Mouse (Mus musculus): ENCODE results near the gene Ptcra.
"Not testable (repeated sequence)": the region's sequence is repeated elsewhere in the genome, so short reads cannot be mapped to it uniquely, and the experiment has no call there.

The Ptcra gene

GRCm38 (mm10) chr17:46771025-46771424 lies 7.5 kb upstream of the Ptcra start:
- DNase-seq = no peak

- DNase-seq = no peak
These were observed 7.0 kb upstream of the Ptcra start for GRCm38 (mm10) chr17:46770546-46770945.

- DNase-seq = no peak
These were observed 4.4 kb upstream of the Ptcra start for GRCm38 (mm10) chr17:46767868-46768267.

- not testable (repeated sequence) for DNase-seq
These were observed 1.4 kb upstream of the Ptcra start for GRCm38 (mm10) chr17:46764916-46765315.

GRCm38 (mm10) chr17:46758753-46759152 lies 4.8 kb downstream of the Ptcra start:
- DNase-seq = no peak

- DNase-seq = peak; percentile 99
These were observed 11.5 kb downstream of the Ptcra start, which contains the start of gene Cnpy3 for GRCm38 (mm10) chr17:46751794-46752556. Cnpy3 (minus strand) TSS chr17:46752214.

- DNase-seq = no peak
These were observed 12.3 kb downstream of the Ptcra start for GRCm38 (mm10) chr17:46751056-46751793.

- no peak for DNase-seq
These were observed 12.9 kb downstream of the Ptcra start for GRCm38 (mm10) chr17:46750580-46750979.

GRCm38 (mm10) chr17:46749282-46749681 lies 14.2 kb downstream of the Ptcra start:
- DNase-seq = no peak

GRCm38 (mm10) chr17:46747806-46748205 lies 15.7 kb downstream of the Ptcra start:
- no peak for DNase-seq

- no peak for DNase-seq
These were observed 16.3 kb downstream of the Ptcra start for GRCm38 (mm10) chr17:46747234-46747633.

- DNase-seq = no peak
These were observed 18.0 kb downstream of the Ptcra start for GRCm38 (mm10) chr17:46745506-46745905.

- DNase-seq = no peak
These were observed 20.5 kb downstream of the Ptcra start for GRCm38 (mm10) chr17:46742986-46743385.

GRCm38 (mm10) chr17:46741305-46741704 lies 22.2 kb downstream of the Ptcra start:
- no peak for DNase-seq

- DNase-seq = peak; percentile 44
These were observed 27.4 kb downstream of the Ptcra start for GRCm38 (mm10) chr17:46736160-46736559.

GRCm38 (mm10) chr17:46735287-46735686 lies 28.2 kb downstream of the Ptcra start:
- DNase-seq = no peak

- DNase-seq = no peak
These were observed 29.5 kb downstream of the Ptcra start for GRCm38 (mm10) chr17:46734055-46734454.

GRCm38 (mm10) chr17:46728904-46729318 lies 34.6 kb downstream of the Ptcra start, which contains the start of gene Gnmt:
Gnmt (minus strand) TSS chr17:46729168.
- no peak for DNase-seq

- DNase-seq = no peak
These were observed 35.0 kb downstream of the Ptcra start for GRCm38 (mm10) chr17:46728496-46728895.

- DNase-seq = peak; percentile 42
These were observed 35.5 kb downstream of the Ptcra start for GRCm38 (mm10) chr17:46728021-46728420.

GRCm38 (mm10) chr17:46727271-46727670 lies 36.2 kb downstream of the Ptcra start:
- DNase-seq = no peak

GRCm38 (mm10) chr17:46725731-46726645 lies 37.5 kb downstream of the Ptcra start:
- no peak for DNase-seq

GRCm38 (mm10) chr17:46725273-46725672 lies 38.2 kb downstream of the Ptcra start:
- no peak for DNase-seq
